Mouse (Mus musculus): ENCODE results near the gene Mrpl46.

DNA sequence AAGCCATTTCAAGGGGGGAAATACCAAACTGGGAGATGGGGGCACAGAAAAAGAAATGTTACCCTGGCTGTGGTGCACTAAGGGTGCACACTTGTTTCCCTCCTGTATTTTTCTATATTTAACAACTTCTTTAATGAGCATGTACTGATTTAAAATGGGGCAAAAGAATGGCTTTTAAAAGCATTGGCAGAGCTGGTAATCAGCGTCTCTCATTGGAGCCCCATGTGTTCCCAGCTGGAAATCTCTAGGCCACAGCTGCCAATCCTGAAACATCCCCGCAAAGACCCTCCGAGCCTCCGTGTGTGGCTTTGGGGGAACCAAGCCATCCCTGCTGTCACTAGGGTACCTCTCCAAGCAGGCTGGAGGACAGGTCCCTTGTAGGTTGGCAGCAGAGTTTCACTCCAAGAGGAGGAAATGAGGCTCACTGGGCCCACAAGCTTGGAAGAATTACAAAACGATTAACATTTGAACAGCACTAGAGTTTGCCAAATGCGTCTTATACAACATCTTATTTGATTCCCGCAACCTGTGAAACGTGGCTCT lies 28.8 kb downstream of the Mrpl46 start:
- TF ChIP-seq CTCF (IDR thresholded peaks at IDR 0.05; ENCODE audit: control insufficient read depth, insufficient read depth, low read length) (no peak), POLR2A (IDR thresholded peaks at IDR 0.05; ENCODE audit: borderline replicate concordance, control insufficient read depth, low read depth, low read length) (no peak)
